Mouse (Mus musculus): ENCODE data around the gene Fam228a. TPM values are rescaled to one million over a fixed set of nuclear protein-coding genes. Genes with fewer than 3 reads are reported as not detected.
"Not testable (repeated sequence)": the region's sequence is repeated elsewhere in the genome, so short reads cannot be mapped to it uniquely, and the experiment has no call there.

The Fam228a gene
- polyA plus RNA-seq, 1 experiment from 2014 or later = 1.3 TPM

- ATAC-seq (replicated peaks) = no peak
- Histone ChIP-seq H3K4me2 (no peak overlapping the region), H3K27me3 (replicated peaks) (no peaks in the 10 kb centered on the region), H3K4me3 (no peak overlapping the region), H3K4me1 (no peaks in the 10 kb centered on the region), H3K27ac (no peak overlapping the region), H3K36me3 (replicated peaks) (peaks cover 9% of the 10 kb centered on the region; the same call in 1 of the 2 replicates), H3K9me3 (no peaks in the 10 kb centered on the region), H3K9ac (no peak overlapping the region)
- WGBS = 77% methylated on average over 7 of the region's 7 CpGs
Measured at GRCm38 (mm10) chr12:4709926-4710325, 28.3 kb downstream of the Fam228a start.

DNA sequence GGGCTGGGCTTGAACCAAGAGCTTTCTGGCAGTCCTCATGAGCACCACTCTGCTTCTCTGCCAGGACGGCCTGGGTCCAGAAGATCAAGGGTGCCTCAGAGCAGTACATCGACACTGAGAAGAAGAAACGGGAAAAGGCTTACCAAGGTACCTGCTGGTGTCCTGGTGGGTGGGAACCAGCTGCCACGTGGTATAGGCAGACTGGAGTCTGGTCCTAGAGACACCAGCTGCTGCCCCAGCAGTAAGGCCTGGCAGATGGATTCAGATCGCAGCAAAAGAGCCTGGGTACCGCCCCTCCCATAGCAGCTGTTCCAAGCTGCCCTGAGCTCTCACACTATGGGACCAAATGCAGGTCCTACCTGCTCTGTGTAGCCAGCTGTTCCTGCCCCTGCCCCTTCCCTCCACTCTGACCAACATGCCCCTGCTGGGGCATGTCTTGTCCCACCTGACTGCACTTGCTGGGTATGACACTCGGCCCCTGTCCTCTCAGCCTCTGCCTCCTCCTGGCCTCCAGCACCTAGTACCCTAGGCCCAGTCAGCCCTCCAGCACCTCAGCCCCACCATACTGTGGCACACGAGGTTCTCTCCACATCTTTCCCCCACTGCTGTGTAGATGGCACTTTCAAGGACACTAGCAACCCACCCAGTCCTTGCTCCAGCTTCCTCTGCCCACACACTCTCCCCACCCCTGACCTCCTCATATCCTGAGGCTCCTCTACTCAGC is 29.2 kb downstream of the Fam228a start:
- Histone ChIP-seq H3K9me3 (no peaks in the 10 kb centered on the region), H3K27me3 (replicated peaks) (no peaks in the 10 kb centered on the region), H3K4me1 (no peaks in the 10 kb centered on the region), H3K4me2 (no peak overlapping the region), H3K36me3 (replicated peaks) (peaks cover 9% of the 10 kb centered on the region; the same call in 1 of the 2 replicates), H3K9ac (no peak overlapping the region), H3K4me3 (no peak overlapping the region), H3K27ac (no peak overlapping the region)
- peak; percentile 37; the same call in 1 of the 2 replicates for ATAC-seq (replicated peaks)
- WGBS = 67% methylated on average over 8 of the region's 8 CpGs

GRCm38 (mm10) chr12:4708296-4708695 is 29.9 kb downstream of the Fam228a start:
- ATAC-seq (replicated peaks) = no peak
- peaks cover 9% of the 10 kb centered on the region; the same call in 1 of the 2 replicates for H3K36me3 ChIP-seq (replicated peaks)
- H3K4me3 ChIP-seq = no peak overlapping the region
- H3K9me3 ChIP-seq = no peaks in the 10 kb centered on the region
- no peaks in the 10 kb centered on the region for H3K4me1 ChIP-seq
- 90% methylated on average over 4 of the region's 4 CpGs for WGBS
- H3K4me2 ChIP-seq = no peak overlapping the region
- H3K9ac ChIP-seq = no peak overlapping the region
- no peaks in the 10 kb centered on the region for H3K27me3 ChIP-seq (replicated peaks)
- no peak overlapping the region for H3K27ac ChIP-seq

GRCm38 (mm10) chr12:4707488-4708017 is 30.7 kb downstream of the Fam228a start:
- Histone ChIP-seq H3K9ac (no peak overlapping the region), H3K36me3 (replicated peaks) (peaks cover 7% of the 10 kb centered on the region; the same call in 1 of the 2 replicates), H3K4me2 (no peak overlapping the region), H3K4me1 (no peaks in the 10 kb centered on the region), H3K27me3 (replicated peaks) (no peaks in the 10 kb centered on the region), H3K9me3 (no peaks in the 10 kb centered on the region), H3K27ac (no peak overlapping the region), H3K4me3 (no peak overlapping the region)
- no peak for ATAC-seq (replicated peaks)
- 92% methylated on average over 14 of the region's 14 CpGs for WGBS

DNA sequence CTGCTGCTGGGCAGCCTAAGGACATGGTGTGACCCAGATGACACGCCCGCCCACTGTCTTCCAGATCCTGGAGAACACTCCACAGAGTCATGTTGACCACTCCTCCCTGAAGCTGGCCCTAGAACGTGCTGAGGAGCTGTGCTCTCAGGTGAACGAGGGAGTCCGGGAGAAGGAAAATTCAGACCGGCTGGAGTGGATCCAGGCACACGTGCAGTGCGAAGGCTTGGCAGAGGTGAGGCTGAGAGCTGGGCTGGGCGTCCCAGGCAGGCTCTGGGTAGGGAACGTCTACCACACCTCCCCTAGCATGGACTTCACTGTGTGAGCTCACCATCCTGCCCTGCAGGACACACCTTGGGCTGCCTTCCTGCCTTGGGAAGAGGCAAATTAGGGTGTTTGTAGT is 31.3 kb downstream of the Fam228a start:
- Histone ChIP-seq H3K27ac (no peak overlapping the region), H3K4me2 (no peak overlapping the region), H3K4me1 (no peaks in the 10 kb centered on the region), H3K36me3 (replicated peaks) (peaks cover under 1% of the 10 kb centered on the region; the same call in 1 of the 2 replicates), H3K9me3 (no peaks in the 10 kb centered on the region), H3K9ac (no peak overlapping the region), H3K4me3 (no peak overlapping the region), H3K27me3 (replicated peaks) (no peaks in the 10 kb centered on the region)
- WGBS = 92% methylated on average over 10 of the region's 10 CpGs
- ATAC-seq (replicated peaks) = no peak

- no peak overlapping the region for H3K4me3 ChIP-seq
- no peak overlapping the region for H3K27ac ChIP-seq
- H3K4me2 ChIP-seq = no peak overlapping the region
- no peaks in the 10 kb centered on the region; the same call in 1 of the 2 replicates for H3K36me3 ChIP-seq (replicated peaks)
- no peak overlapping the region for H3K9ac ChIP-seq
- no peaks in the 10 kb centered on the region for H3K4me1 ChIP-seq
- no peak for ATAC-seq (replicated peaks)
- H3K27me3 ChIP-seq (replicated peaks) = no peaks in the 10 kb centered on the region
- no peaks in the 10 kb centered on the region for H3K9me3 ChIP-seq
- WGBS = 92% methylated on average over 5 of the region's 5 CpGs
Measured at GRCm38 (mm10) chr12:4706175-4706574, 32.1 kb downstream of the Fam228a start.

DNA sequence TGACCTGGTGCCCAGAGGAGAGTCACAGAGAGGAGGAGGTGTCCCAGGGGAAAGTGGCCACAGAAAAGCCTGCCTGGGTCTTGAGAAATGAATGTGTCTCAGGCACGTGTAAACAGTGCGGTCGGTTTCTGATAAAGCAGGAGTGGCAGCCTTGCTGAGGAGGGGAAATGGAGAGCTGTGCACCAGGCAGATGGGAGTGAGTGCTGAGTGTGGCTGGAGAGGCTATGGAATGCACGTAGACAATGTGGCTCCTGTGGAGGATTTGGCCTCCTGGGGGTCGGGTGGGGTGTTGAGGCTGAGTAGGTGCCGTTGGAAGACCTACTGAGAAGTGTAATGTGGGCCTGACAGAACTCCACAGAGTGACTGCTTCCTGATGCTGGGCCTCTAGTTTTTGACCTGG is 32.6 kb downstream of the Fam228a start:
- not testable (repeated sequence) for H3K4me2 ChIP-seq; H3K36me3 ChIP-seq (replicated peaks); H3K9ac ChIP-seq; H3K4me3 ChIP-seq; ATAC-seq (replicated peaks); H3K27me3 ChIP-seq (replicated peaks); H3K9me3 ChIP-seq; H3K27ac ChIP-seq; H3K4me1 ChIP-seq
- WGBS = 72% methylated on average over 6 of the region's 6 CpGs

- WGBS = 71% methylated on average over 1 of the region's 1 CpGs
- Histone ChIP-seq H3K4me3 (no peak overlapping the region), H3K9ac (no peak overlapping the region), H3K36me3 (replicated peaks) (no peaks in the 10 kb centered on the region; the same call in 1 of the 2 replicates), H3K27ac (no peak overlapping the region), H3K4me2 (no peak overlapping the region), H3K4me1 (no peaks in the 10 kb centered on the region), H3K27me3 (replicated peaks) (no peaks in the 10 kb centered on the region), H3K9me3 (no peaks in the 10 kb centered on the region)
- no peak for ATAC-seq (replicated peaks)
Measured at GRCm38 (mm10) chr12:4694534-4694933, 43.7 kb downstream of the Fam228a start.

DNA sequence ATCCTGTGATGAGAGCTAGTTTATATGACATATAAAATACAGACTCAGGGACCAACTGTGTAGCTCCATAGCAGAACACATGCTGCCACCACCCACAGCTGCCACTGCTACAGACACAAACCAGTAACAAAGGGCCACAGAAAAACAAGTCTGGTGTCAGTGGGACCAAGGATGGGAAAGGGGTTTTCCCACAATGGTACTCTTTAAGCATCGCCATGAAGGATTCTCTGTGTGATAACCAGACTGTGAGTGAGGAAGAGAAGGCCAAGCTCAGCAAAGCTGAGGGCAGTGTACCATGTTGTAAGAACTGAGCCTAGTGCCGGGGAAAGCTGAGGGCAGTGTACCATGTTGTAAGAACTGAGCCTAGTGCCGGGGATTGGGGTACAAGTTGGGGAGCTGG is 47.0 kb downstream of the Fam228a start:
- H3K27ac ChIP-seq = no peak overlapping the region

GRCm38 (mm10) chr12:4689341-4689740 is 48.9 kb downstream of the Fam228a start:
- H3K9me3 ChIP-seq = no peaks in the 10 kb centered on the region
- H3K9ac ChIP-seq = no peak overlapping the region
- no peaks in the 10 kb centered on the region for H3K27me3 ChIP-seq (replicated peaks)
- H3K4me3 ChIP-seq = no peak overlapping the region
- H3K4me2 ChIP-seq = no peak overlapping the region
- ATAC-seq (replicated peaks) = no peak
- H3K27ac ChIP-seq = no peak overlapping the region
- 94% methylated on average over 14 of the region's 14 CpGs for WGBS
- no peaks in the 10 kb centered on the region for H3K36me3 ChIP-seq (replicated peaks)
- H3K4me1 ChIP-seq = no peaks in the 10 kb centered on the region

More for the DNA sequence above, 47.0 kb downstream of the Fam228a start:
- no peak for ATAC-seq (replicated peaks)
- H3K9me3 ChIP-seq = no peaks in the 10 kb centered on the region
- no peak overlapping the region for H3K4me3 ChIP-seq
- H3K9ac ChIP-seq = no peak overlapping the region
- 84% methylated on average over 3 of the region's 3 CpGs for WGBS
- no peaks in the 10 kb centered on the region for H3K36me3 ChIP-seq (replicated peaks)
- H3K4me2 ChIP-seq = no peak overlapping the region
- H3K27me3 ChIP-seq (replicated peaks) = no peaks in the 10 kb centered on the region
- H3K4me1 ChIP-seq = no peaks in the 10 kb centered on the region

DNA sequence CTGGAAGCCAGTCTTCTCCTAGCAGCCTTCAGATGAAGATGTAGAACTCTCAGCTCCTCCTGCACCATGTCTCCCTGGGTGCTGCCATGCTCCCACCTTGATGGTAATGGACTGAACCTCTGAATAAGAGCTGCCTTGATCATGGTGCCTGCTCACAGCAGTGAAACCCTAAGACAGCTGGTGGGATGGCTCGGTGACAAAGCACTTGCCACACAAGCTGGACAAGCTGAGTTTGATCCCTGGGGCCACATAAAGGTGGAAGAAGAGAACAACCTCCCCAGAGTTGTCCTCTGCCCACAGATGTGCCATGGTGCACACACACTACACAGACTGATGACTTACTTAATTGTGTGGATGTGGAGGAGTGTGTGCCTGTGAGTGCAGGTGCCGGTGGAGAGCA is 49.8 kb downstream of the Fam228a start:
- Histone ChIP-seq H3K4me3 (no peak overlapping the region), H3K4me2 (no peak overlapping the region), H3K36me3 (replicated peaks) (no peaks in the 10 kb centered on the region), H3K27me3 (replicated peaks) (no peaks in the 10 kb centered on the region), H3K27ac (no peak overlapping the region), H3K9me3 (no peaks in the 10 kb centered on the region), H3K9ac (no peak overlapping the region), H3K4me1 (no peaks in the 10 kb centered on the region)
- no peak for ATAC-seq (replicated peaks)
- WGBS = 82% methylated on average over 2 of the region's 2 CpGs

DNA sequence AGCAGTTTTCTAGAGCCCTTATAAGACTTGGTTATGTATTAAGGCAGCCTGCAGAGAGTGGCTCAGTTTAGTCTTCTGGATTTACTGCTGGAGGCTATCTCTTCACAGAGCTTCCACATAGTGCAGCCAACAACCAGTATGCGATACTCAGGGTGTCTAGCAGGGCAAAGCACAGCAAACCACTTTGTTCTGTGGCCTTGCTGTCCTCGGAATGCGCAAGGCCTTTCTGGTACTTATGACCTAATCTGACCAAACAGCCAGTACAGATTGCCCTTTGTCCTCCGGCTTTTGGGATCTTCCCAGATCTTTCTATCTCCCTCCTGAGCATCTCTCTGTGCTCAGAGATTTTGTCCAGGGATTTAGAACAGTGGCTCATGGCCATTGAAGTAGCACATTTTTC is 52.8 kb downstream of the Fam228a start:
- no peak overlapping the region for H3K4me2 ChIP-seq
- no peak overlapping the region for H3K9ac ChIP-seq
- no peaks in the 10 kb centered on the region for H3K9me3 ChIP-seq
- 78% methylated on average over 4 of the region's 4 CpGs for WGBS
- H3K27ac ChIP-seq = no peak overlapping the region
- no peaks in the 10 kb centered on the region for H3K4me1 ChIP-seq
- H3K27me3 ChIP-seq (replicated peaks) = no peaks in the 10 kb centered on the region
- no peak for ATAC-seq (replicated peaks)
- no peak overlapping the region for H3K4me3 ChIP-seq
- H3K36me3 ChIP-seq (replicated peaks) = no peaks in the 10 kb centered on the region

DNA sequence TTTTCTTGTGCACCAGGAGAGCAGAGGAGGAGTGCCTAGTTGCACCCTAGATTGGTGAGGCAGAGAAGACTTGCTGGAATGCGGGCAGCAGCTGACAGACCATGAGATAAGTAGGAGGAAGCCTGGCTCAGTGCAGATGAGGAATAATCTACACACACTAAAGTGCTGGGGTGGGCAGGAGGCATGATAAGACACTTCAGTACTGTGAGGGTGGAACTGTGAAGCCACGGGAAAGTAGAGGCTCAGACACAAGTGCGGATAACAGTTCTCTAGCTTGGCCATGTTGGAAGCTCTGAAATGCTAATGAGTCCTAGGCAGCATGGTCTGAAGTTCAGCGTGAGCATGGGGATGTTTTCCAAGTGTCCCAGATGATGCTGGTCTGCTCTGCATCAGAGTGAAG is 58.3 kb downstream of the Fam228a start:
- Histone ChIP-seq H3K9ac (no peak overlapping the region), H3K27me3 (replicated peaks) (no peaks in the 10 kb centered on the region), H3K4me1 (no peaks in the 10 kb centered on the region), H3K27ac (no peak overlapping the region), H3K4me2 (no peak overlapping the region), H3K9me3 (no peaks in the 10 kb centered on the region), H3K36me3 (replicated peaks) (no peaks in the 10 kb centered on the region; the same call in 1 of the 2 replicates), H3K4me3 (no peak overlapping the region)
- no peak for ATAC-seq (replicated peaks)
- whole genome bisulfite sequencing = 82% methylated on average over 4 of the region's 4 CpGs

Measured in midbrain, embryonic 15.5 days (tissue).